Mouse (Mus musculus) E14TG2a.4 (cell line): Measurements from ENCODE around the gene Itpk1.

Source experiments
- H3K27me3 ChIP-seq: 2 replicates; pipeline ENCODE4 v1.6.1; 2014; ENCODE audit warnings: low read length, control low read depth; ENCODE audit not compliant: insufficient read depth
- H3K36me3 ChIP-seq: 2 replicates; pipeline ENCODE4 v1.6.1; 2014; ENCODE audit warnings: low read length, control low read depth; ENCODE audit not compliant: insufficient read depth
- H3K4me1 ChIP-seq: replicated peaks from 2 replicates; pipeline ENCODE4 v1.6.1; 2014; ENCODE audit warnings: low read depth, low read length, control low read depth
- H3K4me3 ChIP-seq: replicated peaks from 2 replicates; pipeline ENCODE4 v1.5.1; 2014; ENCODE audit warnings: mild to moderate bottlenecking, low read length
- H3K9me3 ChIP-seq: 2 replicates; pipeline ENCODE4 v1.6.1; 2014; ENCODE audit warnings: low read length, control low read depth
- CTCF ChIP-seq: conservative IDR thresholded peaks from 2 replicates; pipeline ENCODE4 v1.5.1; 2014; ENCODE audit warnings: low read length
- NANOG ChIP-seq: IDR thresholded peaks from 2 replicates; pipeline ENCODE4 v1.6.1; 2014; ENCODE audit warnings: borderline replicate concordance, low read length, mixed read lengths
- POU5F1 ChIP-seq: IDR thresholded peaks from 2 replicates; pipeline ENCODE4 v1.6.1; 2014; ENCODE audit warnings: low read length, borderline replicate concordance

The Itpk1 gene

DNA sequence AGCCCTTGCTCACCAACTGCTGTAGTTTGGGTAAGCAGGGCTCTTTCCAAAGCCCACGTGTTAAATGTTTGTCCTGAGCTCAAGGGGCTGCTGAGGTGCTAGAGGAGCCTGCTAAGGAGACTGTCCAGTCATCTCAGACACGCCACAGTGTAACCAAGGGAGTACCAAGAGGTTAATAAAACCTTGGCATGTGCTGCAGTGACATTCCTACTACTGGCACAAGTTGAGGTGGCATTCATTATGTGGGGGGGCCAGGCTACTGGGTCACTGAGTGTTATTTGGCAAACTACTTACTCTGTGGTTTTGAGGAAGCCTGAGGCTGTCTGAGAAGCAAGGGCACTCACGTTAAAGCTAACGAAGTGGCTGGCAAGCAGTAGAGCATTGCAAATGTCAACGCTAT lies 134.0 kb downstream of the Itpk1 start:
- Histone ChIP-seq H3K27me3 (no peaks in the 10 kb centered on the region), H3K4me1 (peaks cover 58% of the 10 kb centered on the region), H3K36me3 (peaks cover 80% of the 10 kb centered on the region), H3K4me3 (peak overlapping the region; percentile 37; the same call in 1 of the 2 replicates), H3K9me3 (no peaks in the 10 kb centered on the region)
- TF ChIP-seq POU5F1 (no peak), CTCF (no peak), NANOG (no peak)

- Histone ChIP-seq H3K36me3 (peaks cover 74% of the 10 kb centered on the region), H3K4me1 (peaks cover 61% of the 10 kb centered on the region), H3K4me3 (peak overlapping the region; percentile 37; the same call in 1 of the 2 replicates)
These were observed 134.6 kb downstream of the Itpk1 start for GRCm38 (mm10) chr12:102570111-102570510.

DNA sequence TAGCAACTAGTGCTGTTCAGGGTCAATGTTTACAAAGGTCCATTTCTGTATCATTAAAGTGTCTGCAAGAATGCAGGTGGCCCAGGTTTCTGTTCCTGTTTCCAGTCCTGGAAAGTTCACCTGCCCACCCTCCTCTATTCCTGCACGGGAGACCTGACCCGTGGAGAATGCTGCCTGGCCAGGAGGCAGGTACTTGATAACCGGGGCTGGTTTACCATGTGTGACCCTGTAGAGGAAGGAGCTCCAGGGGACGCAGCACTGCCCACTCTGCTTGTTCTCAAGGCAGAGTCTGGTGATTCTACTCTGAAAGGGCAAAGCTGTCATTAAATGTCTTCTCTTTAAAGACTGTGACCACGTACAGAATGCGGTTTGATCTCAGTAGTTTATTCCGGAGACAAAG lies 136.5 kb downstream of the Itpk1 start:
- Histone ChIP-seq H3K36me3 (peaks cover 60% of the 10 kb centered on the region), H3K4me1 (peaks cover 63% of the 10 kb centered on the region), H3K9me3 (no peaks in the 10 kb centered on the region), H3K4me3 (no peak overlapping the region), H3K27me3 (peaks cover 1% of the 10 kb centered on the region)
- TF ChIP-seq NANOG (no peak), CTCF (no peak), POU5F1 (no peak)

More at GRCm38 (mm10) chr12:102570111-102570510, 134.6 kb downstream of the Itpk1 start:
- TF ChIP-seq POU5F1 (no peak), NANOG (no peak), CTCF (no peak)
- Histone ChIP-seq H3K9me3 (no peaks in the 10 kb centered on the region), H3K27me3 (no peaks in the 10 kb centered on the region)

DNA sequence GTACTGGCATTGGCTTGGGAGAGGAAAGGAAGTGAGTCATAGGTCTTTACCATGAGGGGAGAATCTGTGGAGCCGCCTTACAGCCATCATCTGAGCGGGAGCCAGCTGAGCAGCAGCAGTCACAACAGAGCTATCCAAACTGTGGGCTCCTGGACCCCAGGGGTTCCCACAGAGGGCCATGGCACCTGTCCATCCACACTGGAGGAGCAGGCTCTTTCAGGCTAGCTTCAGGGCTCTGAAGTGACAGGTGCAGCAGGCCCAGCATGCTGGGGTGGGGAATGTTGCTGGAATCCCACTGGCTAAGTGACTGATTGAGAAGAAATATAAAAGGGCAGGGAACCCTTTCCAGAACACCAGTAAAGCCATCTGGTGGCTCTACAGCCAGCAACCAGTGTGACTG lies 137.8 kb downstream of the Itpk1 start:
- Histone ChIP-seq H3K36me3 (peaks cover 53% of the 10 kb centered on the region), H3K4me1 (peaks cover 73% of the 10 kb centered on the region), H3K9me3 (no peaks in the 10 kb centered on the region), H3K4me3 (no peak overlapping the region), H3K27me3 (peaks cover 12% of the 10 kb centered on the region)
- TF ChIP-seq NANOG, result no peak
- TF ChIP-seq CTCF, result no peak
- no peak for TF ChIP-seq POU5F1

DNA sequence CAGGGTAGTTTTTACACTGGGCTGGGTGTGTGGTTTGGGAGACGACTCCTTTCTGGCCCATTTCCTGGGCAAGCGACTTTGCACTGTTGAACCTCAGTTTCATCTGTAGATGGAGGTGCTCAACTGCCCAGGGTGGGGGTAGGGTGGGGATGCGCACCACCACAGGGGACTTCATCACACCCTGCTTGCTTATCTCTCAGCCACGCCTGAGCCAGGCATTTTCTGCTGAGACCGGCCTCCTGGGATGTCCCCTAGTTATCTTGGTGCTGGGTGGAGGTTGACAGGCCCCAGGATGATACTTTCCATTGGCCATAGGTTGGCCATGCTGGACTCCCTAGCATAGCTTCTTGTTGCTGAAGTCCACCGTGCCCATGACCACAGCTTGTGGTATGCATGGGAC lies 139.6 kb downstream of the Itpk1 start:
- Histone ChIP-seq H3K27me3 (peaks cover 15% of the 10 kb centered on the region), H3K4me1 (peaks cover 70% of the 10 kb centered on the region), H3K4me3 (no peak overlapping the region), H3K36me3 (peaks cover 34% of the 10 kb centered on the region), H3K9me3 (no peaks in the 10 kb centered on the region)
- no peak for TF ChIP-seq CTCF
- TF ChIP-seq POU5F1, result no peak
- no peak for TF ChIP-seq NANOG

DNA sequence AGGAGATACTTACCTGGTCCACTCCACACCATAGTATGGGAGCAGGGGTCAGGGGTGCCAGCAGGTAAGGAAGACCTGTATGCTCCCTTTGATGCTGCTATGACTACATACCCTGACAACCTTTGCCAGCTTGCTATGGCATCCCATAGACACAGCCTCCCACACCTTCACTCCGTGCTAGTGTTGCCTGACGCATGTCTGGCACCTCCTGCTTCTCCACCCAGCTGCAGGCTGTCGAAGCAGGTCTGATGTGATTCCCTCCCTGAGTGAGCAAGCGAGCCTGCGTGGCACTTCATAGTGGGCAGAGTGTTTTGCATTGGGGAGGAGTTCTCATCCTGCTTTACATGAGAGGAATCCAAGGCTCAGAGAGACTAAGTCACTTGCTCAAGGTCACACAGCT lies 147.4 kb downstream of the Itpk1 start:
- H3K36me3 ChIP-seq, result peaks cover 3% of the 10 kb centered on the region; the same call in 1 of the 2 replicates
- no peak overlapping the region for H3K4me3 ChIP-seq
- TF ChIP-seq NANOG (no peak), POU5F1 (no peak), CTCF (no peak)
- peaks cover 56% of the 10 kb centered on the region for H3K4me1 ChIP-seq
- H3K9me3 ChIP-seq, result no peaks in the 10 kb centered on the region
- peaks cover 37% of the 10 kb centered on the region for H3K27me3 ChIP-seq

DNA sequence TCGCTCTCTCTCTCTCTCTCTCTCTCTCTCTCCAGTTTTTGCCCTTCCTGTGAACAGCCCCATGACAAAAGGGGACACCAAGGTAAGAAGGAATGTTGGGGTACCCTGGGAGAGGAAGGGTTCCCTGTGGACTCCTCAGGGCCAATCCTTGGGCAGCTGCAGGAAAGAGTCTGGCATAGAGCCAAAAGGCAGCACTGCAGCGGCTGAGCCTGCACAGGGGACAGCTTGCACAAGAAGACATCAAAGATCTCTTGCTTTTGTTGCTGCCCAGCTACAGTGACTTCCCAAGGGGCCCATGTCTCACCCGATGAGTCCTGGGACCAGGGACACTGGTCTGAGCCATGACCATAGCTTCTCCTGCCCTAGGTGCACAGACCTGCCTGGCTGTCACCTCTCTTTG lies 148.9 kb downstream of the Itpk1 start:
- no peaks in the 10 kb centered on the region for H3K9me3 ChIP-seq
- peaks cover 46% of the 10 kb centered on the region for H3K27me3 ChIP-seq

DNA sequence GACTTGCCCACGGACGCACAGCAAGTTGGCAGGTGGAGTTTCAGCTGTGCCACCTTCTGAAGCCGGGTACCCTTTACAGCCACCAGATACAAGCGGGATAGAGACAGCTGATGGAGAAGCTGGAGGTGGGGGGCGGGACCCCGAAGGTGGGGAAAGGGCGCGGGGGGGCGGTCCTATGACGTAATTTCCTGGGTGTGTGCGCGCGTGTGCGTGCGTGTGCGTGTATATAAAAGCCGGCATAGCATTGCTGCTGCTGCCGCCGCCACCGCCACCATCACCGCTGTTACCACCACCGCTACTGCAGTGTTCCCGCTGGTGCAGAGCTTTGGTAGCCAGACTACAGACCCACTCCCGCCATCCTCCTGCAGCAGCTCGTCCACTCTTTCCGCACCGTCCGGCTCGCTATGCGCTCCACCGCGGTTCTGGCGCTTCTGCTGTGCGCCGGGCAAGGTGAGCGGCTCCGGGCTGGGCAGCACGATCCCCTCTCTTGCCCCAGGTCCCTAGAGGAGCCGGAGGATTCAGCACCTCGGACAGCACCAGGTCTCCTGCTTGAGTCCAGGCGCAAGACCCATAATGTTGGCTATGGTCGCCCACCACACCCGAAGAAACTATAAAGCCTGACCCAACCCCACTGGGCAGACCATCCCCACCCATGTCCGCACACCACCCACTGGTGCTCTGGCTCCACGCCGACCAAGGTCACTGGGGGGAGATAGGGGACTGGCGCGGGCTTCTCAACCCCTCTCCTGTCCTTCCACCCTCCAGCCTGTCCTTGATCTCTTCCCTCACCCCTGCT lies 149.8 kb downstream of the Itpk1 start, which contains the start of gene Chga:
Gene Chga, plus strand, starts transcription at position 249 of the 796 bp plus-strand sequence.
- TF ChIP-seq POU5F1, result no peak
- TF ChIP-seq NANOG, result no peak
- TF ChIP-seq CTCF, result no peak
- no peaks in the 10 kb centered on the region for H3K9me3 ChIP-seq
- H3K4me3 ChIP-seq, result peak within 1 kb of the TSS; percentile 90
- H3K27me3 ChIP-seq, result peaks cover 47% of the 10 kb centered on the region
- peaks cover 3% of the 10 kb centered on the region; the same call in 1 of the 2 replicates for H3K36me3 ChIP-seq
- H3K4me1 ChIP-seq, result peaks cover 46% of the 10 kb centered on the region

More for the DNA sequence above, 148.9 kb downstream of the Itpk1 start:
- Histone ChIP-seq H3K4me1 (peaks cover 52% of the 10 kb centered on the region), H3K36me3 (peaks cover 3% of the 10 kb centered on the region; the same call in 1 of the 2 replicates), H3K4me3 (peak overlapping the region; percentile 90; the same call in 1 of the 2 replicates)
- TF ChIP-seq POU5F1, result no peak
- TF ChIP-seq NANOG, result no peak
- no peak for TF ChIP-seq CTCF
